Mouse (Mus musculus): ENCODE results near the gene Six3. TPM values are rescaled to one million over a fixed set of nuclear protein-coding genes. Genes with fewer than 3 reads are reported as not detected.

Six3 gene
- polyA plus RNA-seq, 1 experiment from 2014 or later = 1.5 TPM

GRCm38 (mm10) chr17:85664202-85664601, 50.8 kb downstream of the Six3 start:
- CTCF ChIA-PET = interaction anchor here (1.1 to 1.3 kb wide), 4 partner anchors 224 to 458 kb away, joined by 3 to 5 read pairs (median 4); no protein-coding TSS in a partner anchor

GRCm38 (mm10) chr17:85664618-85665320, 51.4 kb downstream of the Six3 start:
- in situ Hi-C loops (cut with MboI; ENCODE audit: low pct_unique_long_range_greater_than_20kb) = loop anchor here (5.0 kb wide), 1 partner anchor 398 kb away; no protein-coding TSS in a partner anchor
- TF ChIP-seq CTCF (IDR thresholded peaks at IDR 0.05) = peak; percentile 91
- ATAC-seq = peak; percentile 80
- peak; percentile 37 for DNase-seq (ENCODE audit: low read depth, low spot score)
- H3K27me3 ChIP-seq = peaks cover 32% of the 10 kb centered on the region
- ChIA-PET POLR2A (no interaction called here), CTCF (interaction anchor here (0.8 to 1.3 kb wide), 9 partner anchors 15 to 458 kb away, joined by 3 to 5 read pairs (median 4); no protein-coding TSS in a partner anchor)

More at GRCm38 (mm10) chr17:85664202-85664601, 50.8 kb downstream of the Six3 start:
- TF ChIP-seq CTCF (IDR thresholded peaks at IDR 0.05) = no peak
- DNase-seq (ENCODE audit: low read depth, low spot score) (no peak), ATAC-seq (no peak)
- POLR2A ChIA-PET = no interaction called here
- H3K27me3 ChIP-seq = peaks cover 32% of the 10 kb centered on the region
- in situ Hi-C loops (cut with MboI; ENCODE audit: low pct_unique_long_range_greater_than_20kb) = loop anchor here (5.0 kb wide), 1 partner anchor 398 kb away; no protein-coding TSS in a partner anchor

Other genes with a start within 250 kb of the Six3 start
- gene Six2, start 74.7 kb downstream of the Six3 start, polyA plus RNA-seq (2021) = not detected

All from Patski (cell line).